Mouse (Mus musculus): Measurements from ENCODE around the gene Gpr157.

GRCm38 (mm10) chr4:150093560-150094462 is 6.6 kb downstream of the Gpr157 start:
- no peak for TF ChIP-seq CTCF (conservative IDR thresholded peaks at IDR 0.05; ENCODE audit: insufficient read depth, insufficient read length, low read depth, low read length)
- no peak for TF ChIP-seq POLR2A (IDR thresholded peaks at IDR 0.05; ENCODE audit: low read depth, low read length)
